Mouse (Mus musculus): ENCODE measurements around the gene Aunip. TPM values are rescaled to one million over a fixed set of nuclear protein-coding genes. Genes with fewer than 3 reads are reported as not detected.
A peak's percentile ranks its signal among the peaks of the same experiment; 100 is the strongest.

Aunip gene
- polyA plus RNA-seq, 1 experiment from 2014 or later, result 26.9 TPM

- Histone ChIP-seq H3K4me2 (no peak overlapping the region), H3K4me3 (no peak overlapping the region), H3K27ac (no peak overlapping the region), H3K9ac (no peak overlapping the region), H3K4me1 (peaks cover 23% of the 10 kb centered on the region), H3K9me3 (replicated peaks) (no peaks in the 10 kb centered on the region), H3K36me3 (peaks cover 65% of the 10 kb centered on the region), H3K27me3 (replicated peaks) (no peaks in the 10 kb centered on the region)
- WGBS (ENCODE audit: insufficient replicate concordance), result 80% methylated on average over 8 of the region's 8 CpGs
- ATAC-seq, result no peak
These were observed 36.6 kb upstream of the Aunip start for GRCm38 (mm10) chr4:134474240-134474639.

- Histone ChIP-seq H3K4me2 (no peak overlapping the region), H3K27ac (0 out of 2 replicates have a peak overlapping the region, but pooled peaks have one; percentile 20), H3K36me3 (peaks cover 46% of the 10 kb centered on the region), H3K4me3 (no peak overlapping the region), H3K9me3 (replicated peaks) (no peaks in the 10 kb centered on the region), H3K4me1 (peaks cover 6% of the 10 kb centered on the region; the same call in 1 of the 2 replicates), H3K27me3 (replicated peaks) (peaks cover 7% of the 10 kb centered on the region; the same call in 1 of the 2 replicates), H3K9ac (no peak overlapping the region)
- ATAC-seq, result no peak
- WGBS (ENCODE audit: insufficient replicate concordance), result 87% methylated on average over 8 of the region's 8 CpGs
These were observed 33.9 kb upstream of the Aunip start for GRCm38 (mm10) chr4:134476899-134477298.

GRCm38 (mm10) chr4:134478031-134478430 lies 32.8 kb upstream of the Aunip start:
- H3K27ac ChIP-seq, result no peak overlapping the region
- no peak overlapping the region for H3K4me2 ChIP-seq
- peaks cover 6% of the 10 kb centered on the region; the same call in 1 of the 2 replicates for H3K4me1 ChIP-seq
- peaks cover 34% of the 10 kb centered on the region for H3K36me3 ChIP-seq
- H3K4me3 ChIP-seq, result no peak overlapping the region
- H3K27me3 ChIP-seq (replicated peaks), result peaks cover 17% of the 10 kb centered on the region
- H3K9me3 ChIP-seq (replicated peaks), result no peaks in the 10 kb centered on the region
- 7% methylated on average over 9 of the region's 9 CpGs for WGBS (ENCODE audit: insufficient replicate concordance)
- ATAC-seq, result peak; percentile 64
- no peak overlapping the region for H3K9ac ChIP-seq

GRCm38 (mm10) chr4:134479839-134480238 lies 31.0 kb upstream of the Aunip start:
- Histone ChIP-seq H3K4me1 (peaks cover 6% of the 10 kb centered on the region; the same call in 1 of the 2 replicates), H3K9me3 (replicated peaks) (no peaks in the 10 kb centered on the region), H3K4me2 (no peak overlapping the region), H3K27me3 (replicated peaks) (peaks cover 33% of the 10 kb centered on the region), H3K36me3 (peaks cover 19% of the 10 kb centered on the region), H3K27ac (no peak overlapping the region), H3K9ac (no peak overlapping the region), H3K4me3 (no peak overlapping the region)
- 77% methylated on average over 4 of the region's 4 CpGs for WGBS (ENCODE audit: insufficient replicate concordance)
- no peak for ATAC-seq

- WGBS (ENCODE audit: insufficient replicate concordance), result 18% methylated on average over 6 of the region's 6 CpGs
- Histone ChIP-seq H3K27me3 (replicated peaks) (peaks cover 33% of the 10 kb centered on the region), H3K36me3 (peaks cover 9% of the 10 kb centered on the region), H3K4me3 (no peak overlapping the region), H3K27ac (no peak overlapping the region), H3K9me3 (replicated peaks) (no peaks in the 10 kb centered on the region), H3K4me2 (no peak overlapping the region), H3K4me1 (peaks cover 6% of the 10 kb centered on the region; the same call in 1 of the 2 replicates), H3K9ac (no peak overlapping the region)
- ATAC-seq, result 0 out of 2 replicates have a peak, but pooled peaks have one; percentile 41
These were observed 29.9 kb upstream of the Aunip start for GRCm38 (mm10) chr4:134480864-134481263.

GRCm38 (mm10) chr4:134481270-134481669 lies 29.5 kb upstream of the Aunip start:
- H3K27ac ChIP-seq, result no peak overlapping the region
- H3K4me3 ChIP-seq, result no peak overlapping the region
- ATAC-seq, result no peak
- no peak overlapping the region for H3K9ac ChIP-seq
- H3K9me3 ChIP-seq (replicated peaks), result no peaks in the 10 kb centered on the region
- H3K36me3 ChIP-seq, result peaks cover 5% of the 10 kb centered on the region
- 41% methylated on average over 6 of the region's 6 CpGs for WGBS (ENCODE audit: insufficient replicate concordance)
- peaks cover 33% of the 10 kb centered on the region for H3K27me3 ChIP-seq (replicated peaks)
- peaks cover 6% of the 10 kb centered on the region; the same call in 1 of the 2 replicates for H3K4me1 ChIP-seq
- no peak overlapping the region for H3K4me2 ChIP-seq

GRCm38 (mm10) chr4:134482442-134482841 lies 28.4 kb upstream of the Aunip start:
- Histone ChIP-seq H3K36me3 (no peaks in the 10 kb centered on the region), H3K27ac (no peak overlapping the region)

GRCm38 (mm10) chr4:134483078-134483688 lies 27.6 kb upstream of the Aunip start:
- no peak for ATAC-seq
- 54% methylated on average over 6 of the region's 6 CpGs for WGBS (ENCODE audit: insufficient replicate concordance)
- no peak overlapping the region for H3K4me2 ChIP-seq
- peaks cover 37% of the 10 kb centered on the region for H3K27me3 ChIP-seq (replicated peaks)
- no peak overlapping the region for H3K4me3 ChIP-seq
- H3K4me1 ChIP-seq, result peaks cover 2% of the 10 kb centered on the region; the same call in 1 of the 2 replicates
- H3K9ac ChIP-seq, result 0 out of 2 replicates have a peak overlapping the region, but pooled peaks have one; percentile 17
- H3K9me3 ChIP-seq (replicated peaks), result no peaks in the 10 kb centered on the region
- H3K36me3 ChIP-seq, result no peaks in the 10 kb centered on the region
- no peak overlapping the region for H3K27ac ChIP-seq

More at GRCm38 (mm10) chr4:134482442-134482841, 28.4 kb upstream of the Aunip start:
- Histone ChIP-seq H3K4me3 (no peak overlapping the region), H3K9ac (no peak overlapping the region), H3K4me1 (peaks cover 6% of the 10 kb centered on the region; the same call in 1 of the 2 replicates), H3K9me3 (replicated peaks) (no peaks in the 10 kb centered on the region), H3K27me3 (replicated peaks) (peaks cover 34% of the 10 kb centered on the region), H3K4me2 (no peak overlapping the region)
- no peak for ATAC-seq
- 69% methylated on average over 8 of the region's 8 CpGs for WGBS (ENCODE audit: insufficient replicate concordance)

GRCm38 (mm10) chr4:134483696-134484095 lies 27.1 kb upstream of the Aunip start:
- H3K36me3 ChIP-seq, result no peaks in the 10 kb centered on the region
- H3K4me2 ChIP-seq, result no peak overlapping the region
- H3K27ac ChIP-seq, result no peak overlapping the region
- ATAC-seq, result no peak
- H3K27me3 ChIP-seq (replicated peaks), result peaks cover 37% of the 10 kb centered on the region
- H3K9ac ChIP-seq, result 0 out of 2 replicates have a peak overlapping the region, but pooled peaks have one; percentile 17
- H3K4me1 ChIP-seq, result no peaks in the 10 kb centered on the region
- no peak overlapping the region for H3K4me3 ChIP-seq
- WGBS (ENCODE audit: insufficient replicate concordance), result 55% methylated on average over 6 of the region's 6 CpGs
- no peaks in the 10 kb centered on the region for H3K9me3 ChIP-seq (replicated peaks)

- Histone ChIP-seq H3K9me3 (replicated peaks) (no peaks in the 10 kb centered on the region), H3K9ac (no peak overlapping the region), H3K27ac (no peak overlapping the region), H3K4me2 (no peak overlapping the region), H3K36me3 (no peaks in the 10 kb centered on the region), H3K4me1 (0 out of 2 replicates have a peak, but pooled peaks cover under 1% of the 10 kb centered on the region), H3K27me3 (replicated peaks) (peaks cover 37% of the 10 kb centered on the region), H3K4me3 (no peak overlapping the region)
- no peak for ATAC-seq
- 67% methylated on average over 10 of the region's 10 CpGs for WGBS (ENCODE audit: insufficient replicate concordance)
These were observed 26.6 kb upstream of the Aunip start for GRCm38 (mm10) chr4:134484231-134484630.

- Histone ChIP-seq H3K27me3 (replicated peaks) (peaks cover 34% of the 10 kb centered on the region), H3K4me3 (no peak overlapping the region), H3K9ac (no peak overlapping the region), H3K36me3 (no peaks in the 10 kb centered on the region), H3K27ac (no peak overlapping the region), H3K4me2 (no peak overlapping the region), H3K9me3 (replicated peaks) (no peaks in the 10 kb centered on the region), H3K4me1 (0 out of 2 replicates have a peak, but pooled peaks cover 4% of the 10 kb centered on the region)
- no peak for ATAC-seq
- WGBS (ENCODE audit: insufficient replicate concordance), result 70% methylated on average over 5 of the region's 5 CpGs
These were observed 25.5 kb upstream of the Aunip start for GRCm38 (mm10) chr4:134485151-134485900.

- Histone ChIP-seq H3K4me2 (no peak overlapping the region), H3K27me3 (replicated peaks) (peaks cover 18% of the 10 kb centered on the region), H3K36me3 (no peaks in the 10 kb centered on the region), H3K4me3 (no peak overlapping the region), H3K27ac (no peak overlapping the region), H3K4me1 (0 out of 2 replicates have a peak, but pooled peaks cover 6% of the 10 kb centered on the region), H3K9ac (no peak overlapping the region), H3K9me3 (replicated peaks) (peaks cover 4% of the 10 kb centered on the region; the same call in 1 of the 2 replicates)
- WGBS (ENCODE audit: insufficient replicate concordance), result 80% methylated on average over 5 of the region's 5 CpGs
- no peak for ATAC-seq
These were observed 22.6 kb upstream of the Aunip start for GRCm38 (mm10) chr4:134488211-134488610.

All from liver, embryonic 12.5 days (tissue).